Comparison of ENCODE assay signal across 14 mouse cellular contexts in genomic region chr2:72141091-72141490, GRCm38 (mm10).
"Had no signal": no experiment of that assay in that cellular context is flagged by ENCODE, and none has a peak within 500 bp of the region (broad histone marks: within the 10 kb centered on the region; RNA-seq: fewer than 3 reads in every experiment).

No protein-coding gene starts in this region.

- H3K4me2 ChIP-seq: limb, embryonic 12.5 days; liver, embryonic 13.5 days; midbrain, embryonic 12.5 days had no signal

- H3K36me3 ChIP-seq: limb, embryonic 12.5 days; liver, embryonic 13.5 days; midbrain, embryonic 12.5 days had no signal

- ATAC-seq: intestine, embryonic 16.5 days; liver, postnatal 0 days; midbrain, embryonic 16.5 days had no signal

- DNase-seq: kidney, adult 8-10 months; kidney, postnatal 25 days; layer of hippocampus, adult 9-11 months; layer of hippocampus, postnatal 36 days; liver; liver, embryonic 13.5 days; liver, postnatal 0 days; right cerebral cortex, postnatal 25 days; thymus, postnatal 4 days had no signal

- H3K9ac ChIP-seq: limb, embryonic 12.5 days; liver, embryonic 13.5 days; liver, postnatal 0 days; midbrain, embryonic 12.5 days had no signal

- H3K4me1 ChIP-seq: liver, embryonic 13.5 days had no signal

- H3K27ac ChIP-seq: limb, embryonic 12.5 days; liver, embryonic 13.5 days; midbrain, embryonic 12.5 days; stomach, postnatal 0 days had no signal

- H3K9me3 ChIP-seq: limb, embryonic 12.5 days; liver, embryonic 13.5 days; midbrain, embryonic 12.5 days had no signal

- H3K27me3 ChIP-seq: limb, embryonic 12.5 days; liver, embryonic 13.5 days; midbrain, embryonic 12.5 days had no signal

- H3K4me3 ChIP-seq: limb, embryonic 12.5 days; liver, embryonic 13.5 days; midbrain, embryonic 12.5 days had no signal
